Mouse (Mus musculus) bone marrow, adult 2 months (tissue): ENCODE data around the gene Ost4.

ENCODE experiments used
- CTCF ChIP-seq: fragments of 200-500 bp; IDR thresholded peaks from 2 replicates; pipeline ENCODE4 v1.5.1; 2011; ENCODE audit warnings: low read length, control low read depth; ENCODE audit not compliant: control insufficient read depth, insufficient read depth
- POLR2A ChIP-seq: fragments of 200-500 bp; IDR thresholded peaks from 2 replicates; pipeline ENCODE4 v1.6.1; 2011; ENCODE audit warnings: low read depth, mild to moderate bottlenecking, control low read depth, low read length, borderline replicate concordance; ENCODE audit not compliant: control insufficient read depth

DNA sequence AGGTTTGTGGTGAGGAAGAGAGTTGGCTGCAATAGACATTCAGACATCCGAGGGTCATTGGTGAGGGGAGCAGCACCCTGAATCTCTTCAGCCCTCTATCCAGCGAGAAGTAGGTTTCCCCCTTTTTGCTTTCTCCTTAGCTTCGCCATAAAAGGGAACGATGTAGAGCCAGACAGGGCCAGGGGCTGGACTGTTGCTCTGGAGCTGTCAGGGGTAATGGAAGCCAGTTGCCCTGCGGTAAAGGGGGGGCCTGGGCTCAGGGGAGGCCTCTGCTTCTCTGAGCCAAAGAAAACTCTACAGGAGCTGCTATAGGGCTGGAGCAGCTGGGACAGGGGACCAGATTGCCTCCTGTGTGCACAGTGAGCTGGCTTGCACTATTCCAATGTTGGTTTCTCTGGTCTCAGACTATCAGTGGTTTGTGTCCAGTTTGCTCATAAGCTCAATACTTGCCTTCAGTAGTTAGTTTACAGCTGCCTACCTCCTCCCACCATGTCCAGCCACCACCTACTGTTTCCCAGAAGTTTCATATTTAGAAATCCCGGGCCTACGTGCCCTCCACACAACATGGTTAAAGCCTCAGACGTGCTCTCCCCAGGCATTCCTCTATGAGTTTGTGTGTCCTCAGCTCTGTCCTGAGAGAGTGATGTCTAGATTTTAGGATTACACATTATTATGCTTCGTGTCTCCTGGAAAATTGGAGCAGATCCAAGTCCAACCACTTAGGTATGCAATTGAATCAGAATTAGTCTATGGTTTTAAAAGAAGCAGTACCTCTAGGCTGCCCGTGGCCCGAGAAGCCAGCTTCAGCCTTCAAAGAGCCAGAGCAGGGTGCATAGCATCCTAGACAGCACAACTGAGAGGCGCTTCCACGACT is 1.1 kb upstream of the Ost4 start:
- no peak for TF ChIP-seq CTCF
- TF ChIP-seq POLR2A, result no peak
